ENCODE assay signal across 10 mouse cellular contexts in genomic region chr1:168697386-168697785, GRCm38 (mm10).
"Had no signal": no experiment of that assay in that cellular context is flagged by ENCODE, and none has a peak within 500 bp of the region (broad histone marks: within the 10 kb centered on the region; RNA-seq: fewer than 3 reads in every experiment).

No protein-coding gene starts in this region.

- DNase-seq: kidney, postnatal 10 days; kidney, postnatal 36 days; layer of hippocampus, postnatal 36 days; lung, adult 18-20 months; lung, postnatal 10 days; lung, postnatal 36 days; retina, postnatal 1 day; right cerebral cortex, postnatal 25 days; spleen, adult 18-20 months; thymus, postnatal 25 days had no signal
